Mouse (Mus musculus) embryonic facial prominence, embryonic 10.5 days (tissue): ENCODE measurements at regions not wholly inside any gene's neighbourhood (a gene's known extent, or its start where the extent isn't known, plus 50 kb on each side); places are given as distances from the start of the nearest gene placed in this dataset.

Source experiments
- DNase-seq: peaks from one replicate; pipeline ENCODE4 v3.0.0-alpha.2; 2017; ENCODE audit warnings: low spot score
- H3K27ac ChIP-seq: fragments of 300-500 bp; sonication (generic); replicated peaks from 2 replicates; pipeline ENCODE4 v1.5.1; 2016; ENCODE audit warnings: mild to moderate bottlenecking
- H3K27me3 ChIP-seq: fragments of 300-500 bp; sonication (generic); replicated peaks from 2 replicates; pipeline ENCODE4 v1.6.1; 2016; ENCODE audit warnings: low read depth, mild to moderate bottlenecking; ENCODE audit not compliant: poor library complexity, severe bottlenecking
- H3K36me3 ChIP-seq: fragments of 300-500 bp; sonication (generic); replicated peaks from 2 replicates; pipeline ENCODE4 v1.6.1; 2016; ENCODE audit warnings: mild to moderate bottlenecking, moderate library complexity
- H3K4me1 ChIP-seq: fragments of 300-500 bp; sonication (generic); 2 replicates; pipeline ENCODE4 v1.6.1; 2016
- H3K4me3 ChIP-seq: fragments of 300-500 bp; sonication (generic); 2 replicates; pipeline ENCODE4 v1.5.1; 2016; ENCODE audit warnings: mild to moderate bottlenecking, moderate library complexity
- H3K9me3 ChIP-seq: fragments of 300-500 bp; sonication (generic); 2 replicates; pipeline ENCODE4 v1.6.1; 2016; ENCODE audit warnings: mild to moderate bottlenecking
- WGBS: fragments of 180-500 bp; shearing (Covaris S2); methylation state at CpG from one replicate; pipeline ENCODE4 v1.1.7; 2016; 5-methylcytosine and 5-hydroxymethylcytosine counted together

DNA sequence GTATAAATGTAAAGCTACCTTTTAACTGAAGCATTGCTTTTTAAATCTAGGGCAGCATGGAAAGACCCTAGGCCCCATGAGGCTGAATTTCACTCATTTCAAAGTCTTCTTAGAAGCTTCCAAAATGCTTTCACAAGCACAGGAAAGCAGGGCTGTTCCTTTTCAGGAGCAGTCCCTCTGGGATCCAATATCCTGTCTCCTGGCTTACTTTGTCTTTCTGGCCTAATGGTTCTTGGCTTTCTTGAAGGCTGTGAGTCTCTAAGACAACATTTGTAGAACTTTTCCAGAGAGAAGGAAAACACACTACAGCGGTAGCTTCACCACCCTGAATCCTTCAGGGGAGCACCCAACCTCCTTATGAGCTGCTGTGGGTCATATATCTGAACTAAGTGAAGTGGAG lies 157.2 kb upstream of the Klf4 start:
- DNase-seq: no peak
- no peak overlapping the region for H3K27ac ChIP-seq
- H3K4me1 ChIP-seq: no peaks in the 10 kb centered on the region
- no peaks in the 10 kb centered on the region for H3K27me3 ChIP-seq
- no peaks in the 10 kb centered on the region for H3K9me3 ChIP-seq
- no peak overlapping the region for H3K4me3 ChIP-seq
- WGBS: 80% methylated on average over 1 of the region's 1 CpGs
- no peaks in the 10 kb centered on the region for H3K36me3 ChIP-seq

DNA sequence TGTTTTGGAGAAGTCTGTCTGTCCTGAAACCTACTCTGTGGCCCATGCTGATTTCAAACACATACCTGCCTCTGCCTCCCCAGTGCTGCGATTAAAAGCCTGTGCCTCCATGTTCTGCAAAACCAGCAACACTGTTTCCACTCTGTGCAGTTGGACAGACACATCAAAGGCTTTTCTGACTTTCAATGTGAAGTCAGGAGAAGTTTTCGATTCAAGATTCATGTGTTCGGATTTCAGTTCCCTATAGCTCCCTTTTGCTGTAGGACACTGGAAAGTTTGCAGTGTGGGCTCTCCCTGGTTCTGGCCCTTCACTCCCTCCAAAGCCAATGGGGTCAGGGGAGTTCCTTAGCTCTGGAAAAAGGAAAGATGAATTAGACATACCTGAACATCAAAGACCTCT lies 154.5 kb upstream of the Klf4 start:
- no peaks in the 10 kb centered on the region for H3K27me3 ChIP-seq
- H3K27ac ChIP-seq: no peak overlapping the region
- WGBS: 87% methylated on average over 3 of the region's 3 CpGs
- no peak for DNase-seq
- H3K9me3 ChIP-seq: no peaks in the 10 kb centered on the region
- H3K36me3 ChIP-seq: no peaks in the 10 kb centered on the region
- no peaks in the 10 kb centered on the region for H3K4me1 ChIP-seq
- no peak overlapping the region for H3K4me3 ChIP-seq

DNA sequence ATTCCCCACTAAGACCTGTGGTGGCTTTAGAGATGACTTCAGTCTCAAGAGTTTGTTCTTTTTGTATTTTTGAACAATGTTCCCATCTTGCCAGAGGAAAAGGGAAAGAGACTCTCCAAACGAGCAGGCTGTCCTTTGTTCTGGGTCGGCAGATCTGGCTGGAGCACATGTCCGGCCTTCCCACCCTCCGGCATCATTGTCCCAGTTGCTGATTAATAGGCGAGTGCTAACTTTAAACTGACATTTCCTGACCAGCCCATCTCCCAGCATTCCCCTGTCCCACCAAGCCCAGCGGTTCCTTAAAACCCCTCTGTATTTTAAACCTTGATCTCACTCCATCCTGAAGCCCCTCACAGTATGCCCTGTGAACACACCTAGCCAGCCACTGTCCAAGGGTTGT lies 140.0 kb upstream of the Klf4 start:
- Histone ChIP-seq H3K4me3 (no peak overlapping the region), H3K27ac (no peak overlapping the region), H3K9me3 (no peaks in the 10 kb centered on the region), H3K27me3 (no peaks in the 10 kb centered on the region), H3K4me1 (0 out of 2 replicates have a peak, but pooled peaks cover 5% of the 10 kb centered on the region), H3K36me3 (no peaks in the 10 kb centered on the region)
- WGBS: 82% methylated on average over 6 of the region's 6 CpGs
- DNase-seq: no peak

DNA sequence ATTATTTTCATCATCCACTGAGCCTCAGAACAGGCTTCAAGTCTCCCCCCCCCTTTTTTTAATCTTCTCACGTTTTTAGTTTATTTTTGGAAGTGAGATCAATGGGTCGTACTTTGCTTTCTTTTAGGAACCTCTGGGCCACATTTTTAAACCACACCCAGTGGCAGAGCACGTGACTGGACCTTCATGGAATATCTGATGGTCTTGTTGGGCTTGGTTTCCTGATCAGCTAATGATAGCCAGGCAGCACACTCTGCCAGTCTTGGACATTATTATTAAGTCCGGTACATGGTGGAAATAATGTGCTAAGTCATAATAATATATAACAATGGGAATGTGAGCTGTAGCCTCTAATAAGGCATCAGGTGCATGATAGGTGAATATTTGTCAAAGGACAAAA lies 138.0 kb upstream of the Klf4 start:
- no peaks in the 10 kb centered on the region for H3K9me3 ChIP-seq
- 77% methylated on average over 4 of the region's 4 CpGs for WGBS
- no peaks in the 10 kb centered on the region for H3K4me1 ChIP-seq
- no peak overlapping the region for H3K4me3 ChIP-seq
- no peaks in the 10 kb centered on the region for H3K36me3 ChIP-seq
- H3K27ac ChIP-seq: no peak overlapping the region
- no peak for DNase-seq
- H3K27me3 ChIP-seq: no peaks in the 10 kb centered on the region

DNA sequence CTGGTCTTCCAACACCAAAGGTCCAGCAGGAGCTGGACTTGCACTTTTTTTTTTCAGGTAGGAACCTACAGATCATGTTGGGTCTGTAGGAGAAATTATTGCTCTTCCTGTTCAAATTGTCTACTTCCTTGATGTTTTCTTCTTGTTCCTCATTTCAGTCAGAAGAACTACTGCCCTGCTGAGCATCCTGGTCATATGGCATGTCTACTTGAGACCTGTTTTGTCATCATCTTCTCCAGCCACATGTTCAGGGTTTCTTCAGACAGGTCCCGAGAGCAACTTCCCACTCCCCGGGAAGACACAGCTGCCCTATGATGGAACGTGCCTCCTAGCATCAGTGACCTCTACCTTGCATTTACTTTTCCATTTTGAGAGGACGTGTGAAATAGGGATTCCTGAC lies 132.6 kb upstream of the Klf4 start:
- no peaks in the 10 kb centered on the region for H3K36me3 ChIP-seq
- H3K9me3 ChIP-seq: no peaks in the 10 kb centered on the region
- H3K27ac ChIP-seq: no peak overlapping the region
- 86% methylated on average over 4 of the region's 4 CpGs for WGBS
- DNase-seq: no peak
- no peaks in the 10 kb centered on the region for H3K4me1 ChIP-seq
- no peaks in the 10 kb centered on the region for H3K27me3 ChIP-seq
- no peak overlapping the region for H3K4me3 ChIP-seq

DNA sequence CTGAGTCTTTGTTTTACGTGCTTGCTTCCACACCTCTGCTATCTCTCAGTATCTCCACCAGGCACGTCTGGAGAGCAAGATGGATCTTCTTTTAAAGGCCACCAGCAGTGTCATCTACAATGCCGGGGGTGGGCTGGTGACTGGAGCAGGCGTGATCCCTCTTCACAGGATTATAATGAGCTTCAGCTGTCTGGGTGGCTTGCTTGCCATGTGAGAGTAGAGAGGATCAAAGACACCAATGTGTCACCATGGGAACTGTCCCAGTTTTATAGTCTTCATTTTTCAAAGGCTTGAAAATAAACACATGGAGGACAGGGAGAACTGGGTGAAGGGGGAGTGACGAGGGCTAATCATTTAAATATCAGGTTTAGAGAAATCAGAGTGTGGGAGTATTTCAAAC lies 131.6 kb upstream of the Klf4 start:
- no peaks in the 10 kb centered on the region for H3K36me3 ChIP-seq
- H3K4me3 ChIP-seq: no peak overlapping the region
- H3K27ac ChIP-seq: no peak overlapping the region
- 59% methylated on average over 5 of the region's 5 CpGs for WGBS
- DNase-seq: no peak
- H3K4me1 ChIP-seq: no peaks in the 10 kb centered on the region
- H3K27me3 ChIP-seq: no peaks in the 10 kb centered on the region
- H3K9me3 ChIP-seq: no peaks in the 10 kb centered on the region

DNA sequence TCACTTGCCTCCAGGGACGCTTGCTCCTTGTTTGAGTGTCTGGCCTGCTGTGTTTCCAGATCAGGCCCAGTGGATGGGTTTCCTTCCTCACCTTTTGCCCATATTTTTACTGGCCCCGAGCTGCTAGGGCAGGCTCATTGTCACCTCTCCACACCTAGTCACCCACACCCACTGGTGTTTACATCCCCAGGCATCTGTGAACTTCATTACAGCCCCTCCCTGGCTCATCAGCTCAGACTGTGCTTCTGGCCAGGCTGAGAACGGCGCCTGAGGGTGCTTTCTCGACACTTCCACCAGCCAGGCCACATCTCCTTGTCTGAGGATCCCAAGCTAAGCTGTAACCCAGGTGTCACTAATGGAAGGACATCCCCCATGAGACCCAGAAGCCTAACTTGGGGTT lies 129.8 kb upstream of the Klf4 start:
- no peak for DNase-seq
- peaks cover 4% of the 10 kb centered on the region for H3K4me1 ChIP-seq
- no peaks in the 10 kb centered on the region for H3K9me3 ChIP-seq
- H3K27ac ChIP-seq: no peak overlapping the region
- H3K4me3 ChIP-seq: no peak overlapping the region
- 60% methylated on average over 5 of the region's 5 CpGs for WGBS
- 0 out of 2 replicates have a peak, but pooled peaks cover 4% of the 10 kb centered on the region for H3K27me3 ChIP-seq
- no peaks in the 10 kb centered on the region for H3K36me3 ChIP-seq

DNA sequence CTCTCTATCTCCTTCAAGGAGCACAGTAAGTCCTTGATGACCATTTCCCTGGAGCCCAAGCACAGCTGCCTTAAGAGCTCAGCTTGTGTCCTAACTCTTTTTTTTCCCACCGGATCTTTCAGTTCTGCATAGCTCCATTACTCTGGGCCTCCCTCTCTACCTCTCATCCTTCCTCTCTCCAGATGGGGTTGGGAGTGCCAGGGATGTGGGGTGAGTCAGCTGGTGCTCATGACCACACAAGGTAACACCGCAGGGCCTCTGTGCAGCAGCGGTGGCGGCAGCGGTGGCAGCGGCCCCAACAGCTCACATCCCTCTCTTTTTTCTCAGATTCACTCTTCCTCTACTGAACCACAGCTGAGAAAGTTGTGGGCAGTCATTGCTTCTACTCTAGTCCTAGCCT lies 126.6 kb upstream of the Klf4 start:
- no peak for DNase-seq
- H3K4me1 ChIP-seq: peaks cover 9% of the 10 kb centered on the region
- H3K9me3 ChIP-seq: no peaks in the 10 kb centered on the region
- H3K4me3 ChIP-seq: no peak overlapping the region
- WGBS: 95% methylated on average over 6 of the region's 6 CpGs
- H3K27ac ChIP-seq: no peak overlapping the region
- H3K27me3 ChIP-seq: peaks cover 16% of the 10 kb centered on the region; the same call in 1 of the 2 replicates
- no peaks in the 10 kb centered on the region for H3K36me3 ChIP-seq

DNA sequence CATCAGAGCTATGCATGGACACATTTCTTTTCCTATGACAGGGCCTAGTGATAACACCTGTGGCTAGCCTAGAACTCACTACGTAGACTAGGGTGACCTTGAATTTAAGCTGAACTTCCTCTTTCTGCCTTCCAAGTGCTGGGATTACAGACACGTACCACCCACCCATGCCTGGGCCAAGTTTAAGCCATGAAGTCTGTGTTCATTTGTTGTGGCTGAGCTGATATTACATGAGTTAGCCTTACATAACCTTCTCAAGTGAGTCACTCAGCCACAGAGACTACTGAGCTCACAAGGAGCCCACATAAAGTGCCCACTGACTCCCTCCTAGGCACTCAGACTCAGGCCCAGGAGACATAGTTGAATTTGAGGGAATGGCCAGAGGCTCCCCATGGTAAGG lies 123.1 kb upstream of the Klf4 start:
- Histone ChIP-seq H3K36me3 (no peaks in the 10 kb centered on the region), H3K9me3 (no peaks in the 10 kb centered on the region), H3K27ac (no peak overlapping the region), H3K27me3 (peaks cover 39% of the 10 kb centered on the region), H3K4me3 (no peak overlapping the region), H3K4me1 (peaks cover 24% of the 10 kb centered on the region)
- 75% methylated on average over 2 of the region's 2 CpGs for WGBS
- DNase-seq: no peak

DNA sequence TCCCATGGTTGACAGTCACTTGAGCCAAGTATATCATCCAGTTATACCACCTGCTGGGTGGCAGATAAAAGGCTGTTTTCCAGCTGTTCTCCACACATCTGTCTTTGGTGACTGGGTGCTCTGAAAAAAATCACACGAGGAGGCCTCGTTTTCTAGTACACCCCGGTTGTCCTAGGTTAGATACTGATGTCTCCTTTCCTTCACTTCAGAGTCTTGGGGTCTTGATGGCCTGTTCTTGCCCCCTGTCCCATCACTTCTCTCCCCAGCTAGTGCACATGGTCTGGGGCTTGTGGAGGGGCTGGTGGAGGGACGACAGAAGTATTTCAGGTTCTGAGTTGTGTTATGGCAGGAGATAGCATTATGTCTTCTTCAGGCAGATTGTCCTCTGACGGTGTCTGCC lies 120.4 kb upstream of the Klf4 start:
- Histone ChIP-seq H3K4me3 (no peak overlapping the region), H3K9me3 (no peaks in the 10 kb centered on the region), H3K27me3 (peaks cover 55% of the 10 kb centered on the region), H3K4me1 (peaks cover 30% of the 10 kb centered on the region), H3K27ac (no peak overlapping the region), H3K36me3 (no peaks in the 10 kb centered on the region)
- 78% methylated on average over 5 of the region's 5 CpGs for WGBS
- no peak for DNase-seq

DNA sequence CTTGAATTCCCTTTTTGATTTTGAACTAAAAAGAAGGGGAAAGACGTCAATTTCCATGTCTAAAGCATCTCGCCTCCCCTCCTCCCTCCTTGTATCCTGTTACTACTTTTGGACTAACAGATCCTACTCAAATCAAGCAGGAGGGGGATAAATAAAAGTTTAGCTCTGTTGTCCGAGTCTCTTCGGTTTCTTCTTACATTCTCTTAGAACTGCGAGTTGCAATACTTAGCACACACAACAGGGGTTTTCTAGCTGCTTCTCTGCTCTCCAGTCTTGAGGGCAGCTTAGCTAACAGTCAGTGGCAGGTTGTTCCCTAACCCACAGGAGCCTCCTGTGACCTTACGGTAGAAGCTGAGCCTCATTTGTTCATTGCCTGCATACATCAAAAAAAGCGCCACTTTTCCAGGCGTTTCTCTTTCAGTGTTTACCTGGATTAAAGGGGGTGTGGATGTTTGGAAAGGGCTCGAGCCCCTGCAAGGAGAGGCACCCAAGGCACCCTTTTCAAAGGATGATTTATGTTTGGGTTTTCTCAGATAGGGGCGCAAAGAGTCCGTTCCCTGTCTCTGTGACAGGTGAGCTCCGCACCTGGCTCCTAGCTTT lies 119.6 kb upstream of the Klf4 start:
- Histone ChIP-seq H3K4me1 (peaks cover 24% of the 10 kb centered on the region), H3K27ac (peak overlapping the region; percentile 91), H3K27me3 (peaks cover 50% of the 10 kb centered on the region), H3K9me3 (no peaks in the 10 kb centered on the region), H3K36me3 (no peaks in the 10 kb centered on the region), H3K4me3 (peak overlapping the region; percentile 69)
- DNase-seq: peak; percentile 38
- 13% methylated on average over 12 of the region's 12 CpGs for WGBS

DNA sequence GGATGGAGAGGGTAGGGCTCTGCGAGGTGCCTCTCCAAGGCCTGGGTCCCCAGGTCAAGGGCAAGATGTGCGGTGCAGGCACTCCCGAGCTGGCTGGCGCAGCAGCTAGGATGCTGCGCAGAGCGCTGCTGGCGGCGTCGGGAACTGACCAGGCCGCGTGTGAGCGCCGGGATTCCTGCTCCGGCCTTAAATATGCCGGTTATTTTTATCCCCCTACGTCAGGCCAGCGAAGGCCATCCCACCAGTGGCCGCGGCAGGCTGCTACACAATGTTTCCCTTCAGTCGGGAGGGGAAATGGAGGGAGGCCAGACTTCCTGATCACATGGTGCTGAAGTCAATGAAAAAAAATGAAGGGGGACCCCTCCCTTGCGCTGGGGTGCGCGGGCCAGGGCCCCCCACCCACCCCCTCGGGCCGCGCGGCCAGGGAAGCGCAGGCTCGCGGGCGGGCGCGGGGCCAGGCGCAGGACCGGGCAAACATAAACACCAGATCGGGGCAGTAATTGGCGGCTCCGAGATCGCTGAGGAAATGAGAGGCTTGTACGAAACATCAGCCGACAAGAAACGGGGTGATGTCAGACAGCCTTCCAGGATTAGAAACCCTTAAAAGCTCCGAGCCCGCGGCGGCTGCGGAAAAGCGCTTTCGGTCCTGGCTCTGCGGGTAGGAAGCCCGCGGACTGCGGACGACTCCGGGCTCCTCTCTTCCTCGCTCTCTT lies 118.9 kb upstream of the Klf4 start:
- Histone ChIP-seq H3K9me3 (no peaks in the 10 kb centered on the region), H3K4me1 (peaks cover 21% of the 10 kb centered on the region), H3K27me3 (peaks cover 50% of the 10 kb centered on the region), H3K4me3 (peak overlapping the region; percentile 69), H3K36me3 (no peaks in the 10 kb centered on the region), H3K27ac (peak overlapping the region; percentile 91)
- under 1% methylated on average over 56 of the region's 56 CpGs for WGBS
- peak; percentile 85 for DNase-seq

DNA sequence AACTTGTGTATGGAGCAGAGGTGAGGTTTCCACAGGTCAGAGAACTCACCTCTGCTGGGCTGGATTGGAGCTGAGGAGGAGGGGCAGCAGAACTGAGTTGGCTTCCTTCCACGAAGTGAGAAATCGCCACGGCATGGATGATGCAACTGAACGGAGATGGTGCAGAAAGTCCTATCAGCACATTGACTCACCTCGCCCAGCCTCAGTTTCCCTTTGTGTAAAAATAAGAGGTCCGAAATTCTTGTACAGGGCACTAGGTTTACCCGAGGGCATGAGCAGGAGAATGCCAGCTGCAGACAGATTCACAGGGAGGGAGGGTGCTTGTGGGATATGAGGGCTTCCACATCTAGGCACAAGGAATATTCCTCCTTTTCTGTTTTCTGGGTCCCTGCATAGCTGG lies 117.9 kb upstream of the Klf4 start:
- WGBS: 66% methylated on average over 7 of the region's 7 CpGs
- H3K27me3 ChIP-seq: peaks cover 43% of the 10 kb centered on the region
- no peak overlapping the region for H3K4me3 ChIP-seq
- H3K36me3 ChIP-seq: no peaks in the 10 kb centered on the region
- H3K27ac ChIP-seq: peak overlapping the region; percentile 91
- H3K4me1 ChIP-seq: peaks cover 25% of the 10 kb centered on the region
- no peak for DNase-seq
- no peaks in the 10 kb centered on the region for H3K9me3 ChIP-seq
